Mouse (Mus musculus): ENCODE measurements around the gene Tle4.

Tle4 gene

DNA sequence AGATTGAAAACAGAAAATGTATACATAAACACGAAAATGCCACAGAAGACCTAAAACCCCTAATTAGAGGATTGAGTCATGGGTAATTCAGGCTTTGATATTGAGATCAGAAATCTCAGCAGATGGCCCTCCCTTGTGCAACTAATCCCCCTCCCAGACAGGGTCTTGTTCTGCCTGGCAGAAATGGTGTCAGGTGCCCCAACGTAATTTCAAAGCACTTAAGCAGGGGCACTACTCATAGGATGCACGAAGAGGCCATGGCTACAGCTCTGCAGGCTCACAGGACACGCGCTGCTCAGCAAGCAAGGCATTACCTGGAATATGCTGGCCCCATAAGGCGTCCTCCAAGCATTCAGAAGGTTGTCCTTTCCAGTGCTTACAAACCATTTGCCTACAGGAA lies 146.5 kb downstream of the Tle4 start:
- no peak for DNase-seq

DNA sequence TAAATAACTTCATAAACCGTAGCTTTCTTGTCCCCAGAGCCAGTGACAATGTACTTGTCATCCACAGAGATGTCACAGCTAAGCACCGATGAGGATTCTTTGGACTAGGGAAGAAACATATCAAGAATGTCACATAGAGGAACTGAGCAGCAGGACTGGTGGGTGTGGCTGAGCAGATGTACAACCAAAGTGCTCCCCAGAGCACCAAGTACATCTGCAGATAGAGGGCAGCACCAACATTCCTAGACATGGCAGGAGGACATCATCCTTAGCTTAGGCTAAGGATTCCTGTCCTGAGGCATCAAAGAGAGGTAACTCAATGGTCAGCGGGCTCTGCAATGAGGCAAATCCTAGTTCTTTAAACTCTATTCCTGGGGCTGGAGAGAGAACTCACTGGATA lies 148.1 kb downstream of the Tle4 start:
- peak; percentile 19 for DNase-seq

DNA sequence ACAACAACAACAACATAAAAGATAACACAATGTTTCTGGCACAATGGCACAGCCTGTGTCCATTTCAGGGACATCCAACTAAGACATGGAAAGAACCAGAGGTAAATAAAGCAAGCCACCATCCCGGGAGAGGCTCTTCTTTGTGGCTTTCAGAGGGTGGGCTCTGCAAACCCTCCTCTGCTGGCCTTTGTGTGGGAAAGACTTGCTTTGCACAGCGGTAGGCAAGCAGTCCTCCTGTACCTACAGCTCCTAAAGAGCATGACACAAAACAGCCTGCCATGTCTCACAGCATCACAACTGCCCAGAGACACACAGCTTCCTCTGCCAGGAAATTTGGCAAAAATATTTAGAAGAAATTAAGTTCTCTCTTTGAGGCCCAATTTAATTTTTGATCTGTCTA lies 149.3 kb downstream of the Tle4 start:
- no peak for DNase-seq

DNA sequence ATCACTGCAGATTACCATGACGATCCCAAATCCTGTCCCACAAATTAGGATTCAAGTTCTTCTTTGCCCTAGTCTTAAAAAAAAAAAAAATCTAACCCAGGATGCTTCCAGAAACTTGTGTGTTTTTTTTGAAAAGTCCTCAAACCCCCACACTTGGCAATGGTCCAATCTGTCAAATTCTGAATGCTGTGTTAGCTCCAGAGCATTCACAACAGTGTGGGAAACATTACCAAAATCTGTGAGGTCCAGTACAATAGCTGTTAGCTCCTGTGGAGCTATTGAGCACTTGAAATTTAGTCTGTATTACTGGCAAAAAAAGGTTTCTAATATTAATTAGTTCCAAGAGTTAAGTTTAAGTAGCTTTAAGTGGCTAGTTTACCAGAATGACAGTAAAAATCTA lies 150.4 kb downstream of the Tle4 start:
- no peak for DNase-seq

DNA sequence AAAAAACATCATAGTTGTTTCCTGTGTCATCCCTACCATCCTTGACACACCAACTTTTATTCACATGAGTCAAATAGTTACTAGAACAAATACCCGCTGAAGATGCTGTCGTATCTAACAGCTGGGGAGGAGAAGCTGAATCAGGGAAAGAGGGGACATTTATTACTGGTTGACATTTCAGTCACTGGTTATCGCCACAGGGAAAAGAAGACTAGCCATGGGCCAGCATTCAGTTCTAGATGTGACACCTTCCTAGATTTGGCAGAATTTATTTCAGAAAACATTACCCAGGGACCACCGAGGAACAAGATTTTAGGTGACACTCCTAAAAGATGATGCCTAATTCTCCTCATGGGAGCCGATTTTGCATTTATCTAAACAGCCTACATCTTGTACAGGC lies 156.0 kb downstream of the Tle4 start:
- no peak for DNase-seq

DNA sequence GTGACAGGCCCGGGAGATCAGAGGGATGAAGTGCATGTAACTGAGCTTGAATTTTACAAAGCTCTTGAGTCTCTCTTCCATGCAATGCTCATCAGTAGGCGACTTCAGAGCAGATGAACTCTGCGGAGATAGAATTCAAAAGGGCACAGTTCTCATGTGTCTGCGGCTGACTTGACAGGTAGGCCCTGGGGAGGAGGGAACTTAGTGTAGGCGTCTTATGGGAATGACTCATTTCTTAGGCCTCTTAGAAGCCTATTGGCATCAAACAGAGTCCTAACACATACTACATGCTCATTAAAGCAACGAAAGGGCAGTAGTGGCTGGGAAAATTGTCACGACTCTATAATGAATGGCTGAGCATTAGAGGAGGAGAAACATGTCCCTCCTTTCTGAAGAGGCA lies 160.6 kb downstream of the Tle4 start:
- no peak for DNase-seq

DNA sequence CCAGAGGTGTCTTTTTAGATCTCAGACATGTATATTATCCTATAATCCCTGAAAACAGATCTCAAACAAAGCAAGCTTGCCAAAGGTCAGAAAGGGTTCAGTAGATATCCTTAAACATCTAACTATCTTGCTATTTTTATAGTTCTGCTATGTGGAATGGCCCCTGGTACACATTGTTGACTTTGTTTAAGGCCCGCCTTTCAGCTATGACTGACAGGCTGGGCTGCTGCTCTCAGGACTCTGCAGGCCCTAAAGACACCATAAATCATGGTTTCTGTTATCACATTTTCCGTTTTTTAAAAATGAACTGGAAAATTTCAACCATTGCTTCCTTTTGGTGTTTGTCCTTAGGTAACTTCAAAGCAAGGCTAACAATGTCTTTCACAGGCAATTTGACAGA lies 161.3 kb downstream of the Tle4 start:
- no peak for DNase-seq

DNA sequence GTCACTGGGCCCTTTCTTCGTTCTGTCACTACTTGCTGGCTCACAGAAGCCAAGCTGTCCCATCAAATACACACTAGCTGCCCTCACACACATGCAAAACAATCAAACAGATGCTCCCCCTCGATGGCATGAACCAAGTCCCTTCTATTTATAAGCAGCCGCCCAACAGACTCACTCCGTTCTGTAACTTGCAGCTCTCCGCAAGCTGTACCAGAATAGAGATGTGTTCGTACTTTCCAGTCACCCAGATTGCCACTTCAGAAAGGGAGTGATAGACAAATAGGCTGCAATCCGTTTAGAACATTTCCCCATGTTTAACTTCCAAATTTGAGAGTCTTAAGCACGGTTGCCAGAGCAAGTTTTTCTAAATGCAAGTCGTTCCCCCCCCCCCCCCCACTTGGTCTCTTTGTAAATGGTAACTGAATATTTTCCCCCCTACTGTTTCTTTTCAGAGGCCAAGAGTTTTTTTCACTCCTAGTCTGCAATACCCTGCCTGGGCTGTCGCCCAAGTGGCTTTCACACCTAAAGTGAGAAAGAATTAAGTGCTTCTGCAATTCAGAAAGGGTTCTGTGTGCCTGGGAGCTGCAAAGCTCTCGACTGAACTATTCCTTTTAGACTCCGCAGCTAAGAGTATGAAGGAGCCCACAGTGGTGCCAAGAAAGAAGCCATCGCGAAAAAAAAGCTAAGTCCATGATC lies 162.0 kb downstream of the Tle4 start:
- no peak for DNase-seq

DNA sequence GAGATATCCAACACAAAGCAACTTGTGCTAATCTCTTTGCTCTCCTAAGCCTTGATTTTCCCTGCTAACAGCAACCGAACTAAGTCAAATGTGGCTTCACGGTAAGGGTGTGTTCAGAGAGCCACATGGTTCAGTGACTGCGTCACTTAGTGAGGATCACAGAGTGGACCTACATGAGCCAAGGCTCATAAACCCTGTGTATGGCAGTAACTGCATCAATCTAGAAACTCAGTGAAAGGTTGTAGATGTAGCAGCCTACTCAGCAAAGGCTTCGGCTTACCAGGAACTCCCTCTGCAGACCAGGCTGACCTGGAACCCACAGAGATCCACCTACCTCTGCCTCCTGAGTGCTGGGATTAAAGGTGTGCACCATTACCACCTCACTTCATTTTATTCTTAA lies 164.0 kb downstream of the Tle4 start:
- no peak for DNase-seq

DNA sequence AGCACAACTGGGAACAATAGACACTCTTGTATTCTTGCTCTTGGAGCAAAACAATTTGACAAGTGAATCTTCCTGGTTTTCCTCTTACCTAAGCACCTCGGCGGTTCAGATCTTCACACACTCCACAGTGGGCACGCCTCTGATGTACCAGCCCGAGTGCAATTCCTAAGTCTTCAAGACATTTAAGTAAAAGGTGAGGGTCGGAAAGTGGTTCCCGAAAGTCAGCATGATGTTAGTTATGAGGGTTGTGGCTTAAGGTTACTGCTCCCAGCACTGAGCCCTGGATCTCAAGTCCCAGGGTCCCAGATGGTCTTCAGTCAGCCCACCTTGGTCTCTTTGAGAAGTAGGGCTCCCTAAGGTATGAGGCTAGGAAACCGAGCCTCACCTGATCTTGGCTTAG lies 165.4 kb downstream of the Tle4 start:
- DNase-seq: no peak

DNA sequence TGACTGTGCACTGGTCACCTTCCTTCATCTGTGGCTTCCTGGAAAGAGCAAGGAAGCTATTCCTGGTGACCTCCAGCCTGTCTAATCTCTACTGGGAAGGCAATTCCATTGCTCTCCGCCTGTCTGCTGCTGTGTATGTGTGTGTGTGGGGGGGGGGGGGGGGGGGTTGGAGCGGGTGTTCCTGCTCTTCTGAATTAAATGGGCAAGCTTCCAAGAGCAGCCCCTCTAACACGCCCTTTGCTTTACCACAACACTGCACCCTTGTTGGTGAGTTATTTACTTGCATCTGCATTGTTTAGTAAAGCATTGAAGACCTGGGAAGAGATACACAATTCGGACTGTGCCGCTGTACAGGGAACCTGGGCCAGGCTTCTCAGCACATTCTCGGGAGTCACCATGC lies 170.9 kb downstream of the Tle4 start:
- DNase-seq: no peak

DNA sequence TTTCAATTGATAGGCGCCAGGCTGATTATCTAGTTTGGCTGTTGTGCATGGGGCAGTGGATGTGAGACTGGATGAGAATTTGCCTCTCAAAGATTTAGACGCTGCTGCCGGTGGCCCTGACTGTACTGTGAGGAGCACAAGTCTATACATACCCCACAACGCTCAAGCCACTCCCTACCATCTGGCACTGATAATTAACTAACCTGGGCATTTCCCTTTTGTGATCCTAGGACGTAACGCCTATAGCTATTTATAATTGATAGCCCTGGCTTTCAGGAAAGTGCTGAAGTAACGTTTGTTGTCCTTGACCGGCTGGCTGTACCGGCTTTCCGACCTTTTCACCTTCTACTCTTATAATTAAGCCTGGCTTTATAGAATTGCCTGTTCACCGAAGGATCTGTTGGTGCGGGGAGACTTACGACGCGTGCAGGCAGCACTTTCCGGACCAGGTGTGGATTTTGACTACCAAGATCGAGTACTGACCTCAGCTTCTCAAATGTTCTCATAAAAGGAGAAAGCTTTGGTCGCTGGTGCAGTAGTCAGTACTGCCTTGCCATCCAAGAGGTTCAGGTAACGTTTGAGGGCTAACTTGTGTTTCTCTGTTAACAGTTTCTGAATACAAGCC lies 171.5 kb downstream of the Tle4 start:
- no peak for DNase-seq

DNA sequence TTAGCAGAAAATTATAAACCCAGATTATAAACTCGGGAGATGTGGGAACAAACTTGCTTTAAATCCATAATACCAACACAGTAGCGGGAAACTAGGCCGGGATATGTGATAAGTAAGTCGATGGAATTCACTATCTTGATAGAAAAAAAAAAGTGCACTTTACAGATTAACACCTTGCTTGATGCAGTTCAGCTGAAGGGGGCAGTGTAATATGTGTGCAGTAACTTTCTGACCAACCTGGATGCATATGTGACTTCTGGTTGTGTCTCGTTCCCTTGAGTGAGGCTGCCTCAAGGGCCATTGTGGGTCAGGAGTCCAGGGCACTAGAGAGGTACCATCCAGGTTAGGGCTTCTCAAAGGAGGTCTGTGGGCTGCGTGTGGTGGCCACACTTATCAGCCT lies 172.7 kb downstream of the Tle4 start:
- DNase-seq: no peak

DNA sequence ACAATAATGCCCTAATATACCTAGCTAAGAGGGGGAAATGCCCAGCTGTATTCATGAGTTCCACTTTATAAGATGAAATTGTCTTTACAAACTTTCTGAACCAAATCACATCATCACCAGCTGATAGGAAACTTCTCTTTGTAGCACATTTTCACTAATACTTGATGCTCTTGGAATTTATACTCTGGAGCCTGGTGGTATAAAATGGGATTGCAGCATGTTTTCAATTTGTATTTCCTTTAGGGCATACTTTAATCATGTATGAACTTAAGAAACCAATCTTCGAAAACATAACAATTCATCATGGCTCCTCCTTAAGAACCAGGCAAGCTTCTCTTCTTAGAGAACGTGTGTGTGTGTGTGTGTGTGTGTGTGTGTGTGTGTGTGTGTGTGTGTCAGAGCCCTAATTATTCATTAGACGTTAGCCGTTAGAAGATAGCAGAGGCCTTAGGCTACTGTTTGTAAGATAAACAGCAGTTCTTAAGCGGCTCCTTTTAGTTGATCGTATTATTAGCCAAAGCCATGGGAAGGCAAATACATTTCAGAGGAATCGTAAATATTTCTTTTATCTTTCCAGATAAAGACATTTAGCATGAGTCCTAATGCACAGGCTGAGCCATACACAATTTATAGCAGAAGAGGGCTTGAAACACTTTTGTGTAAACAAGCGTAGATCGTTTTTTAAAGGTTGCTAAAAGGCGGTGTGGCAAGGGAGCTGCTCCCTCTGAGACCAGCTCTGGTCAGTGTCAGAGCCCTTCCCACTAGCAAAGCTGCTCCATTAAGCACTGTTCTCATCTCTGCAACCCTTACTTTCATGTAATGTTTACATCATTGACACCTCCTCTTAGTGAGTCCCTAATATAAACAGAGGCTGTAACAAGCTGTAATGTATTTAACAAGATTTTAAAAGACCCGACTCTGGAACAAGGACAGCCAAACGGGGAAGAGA lies 173.6 kb downstream of the Tle4 start:
- DNase-seq: no peak

DNA sequence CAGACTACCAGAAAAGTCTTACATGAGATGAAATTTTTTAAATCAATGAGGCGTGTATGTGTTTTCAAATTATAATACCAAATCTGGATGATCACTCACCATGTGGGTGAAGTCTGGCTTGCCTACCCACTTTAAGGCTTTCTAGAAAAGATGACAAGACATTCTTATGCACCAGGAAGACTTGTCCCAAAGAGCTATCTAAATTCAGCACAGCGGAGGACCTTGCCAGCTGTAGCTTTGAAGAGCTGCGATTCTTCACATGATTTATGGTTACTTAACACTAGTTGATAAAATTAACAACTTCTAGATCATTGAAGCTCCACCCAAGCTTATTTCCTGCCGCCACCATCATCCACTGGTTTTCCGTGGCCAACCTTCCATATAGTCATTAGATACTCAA lies 176.2 kb downstream of the Tle4 start:
- DNase-seq: no peak

DNA sequence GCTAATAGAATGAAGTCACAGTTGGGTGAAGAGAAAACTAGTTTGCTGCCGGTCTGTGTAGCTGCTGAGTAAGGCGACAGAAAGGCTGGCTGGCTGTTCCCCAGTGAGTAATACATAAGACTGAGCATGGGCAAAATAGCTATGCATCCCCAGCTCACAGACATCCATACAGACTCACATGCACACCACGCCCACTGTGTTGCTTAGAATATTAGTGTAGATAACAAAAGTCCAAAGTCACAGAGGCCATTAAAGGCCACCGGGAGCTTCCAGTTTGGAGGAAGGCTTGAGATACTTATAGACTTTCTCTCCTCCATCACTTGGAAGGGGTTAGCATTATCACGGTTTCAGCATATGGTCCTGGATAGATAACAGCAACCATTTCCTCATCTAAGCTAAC lies 178.0 kb downstream of the Tle4 start:
- DNase-seq: no peak

DNA sequence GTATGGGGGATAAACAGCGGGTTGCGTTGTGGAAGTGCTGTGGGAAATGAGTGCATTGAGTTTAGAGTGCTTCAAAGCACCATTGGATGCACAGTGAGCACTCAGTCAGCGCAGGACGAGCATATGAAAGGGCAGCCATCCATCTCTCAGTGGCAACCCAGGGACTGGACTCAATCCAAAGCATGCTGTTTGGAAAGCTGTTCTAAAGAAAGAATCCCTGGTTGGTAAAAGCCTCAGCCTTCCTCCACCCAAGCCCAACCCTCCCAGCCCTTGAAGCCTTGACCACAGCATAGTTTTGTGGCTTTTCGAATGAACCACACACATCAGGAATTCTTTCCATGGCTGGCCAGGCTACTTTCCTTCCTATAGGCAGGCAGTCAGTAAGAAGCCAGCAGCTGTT lies 181.0 kb downstream of the Tle4 start:
- no peak for DNase-seq

DNA sequence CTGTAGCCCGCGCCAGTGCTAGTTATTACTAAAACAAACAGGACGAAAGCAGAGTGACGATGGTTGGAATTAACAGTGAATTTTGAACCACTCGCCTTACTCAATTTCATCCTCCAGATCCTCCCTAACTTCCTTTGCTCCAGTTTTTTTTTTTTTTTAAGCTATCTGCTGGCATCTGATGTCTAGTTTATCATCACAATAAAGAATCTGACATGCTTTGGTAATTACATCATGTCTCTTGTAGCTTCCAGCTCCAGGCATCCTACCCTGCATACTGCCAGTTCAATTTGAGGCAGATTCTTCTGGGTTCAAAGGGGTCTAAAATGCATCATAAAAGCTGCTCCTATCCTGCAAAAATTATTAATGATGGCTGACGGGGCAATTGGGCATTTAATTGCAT lies 181.9 kb downstream of the Tle4 start:
- DNase-seq: no peak

DNA sequence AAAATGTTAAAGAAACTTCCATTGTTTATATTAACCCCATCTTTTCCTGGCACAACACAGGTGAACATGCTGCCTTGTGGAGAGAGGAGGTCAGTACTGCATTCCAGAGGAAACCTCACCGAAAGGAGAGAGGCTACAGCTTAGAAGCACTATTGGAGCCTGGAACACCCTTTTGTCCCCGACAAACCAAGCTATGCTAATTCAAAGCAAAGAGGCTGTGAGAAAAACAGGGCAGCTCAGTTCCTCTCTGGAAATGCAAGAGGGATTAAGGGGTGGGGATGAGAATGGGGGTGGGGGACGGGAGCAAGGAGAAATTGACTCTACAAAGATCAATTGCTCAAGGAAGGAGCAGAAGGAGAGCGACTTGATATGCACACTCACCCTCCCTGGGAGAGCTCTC lies 182.9 kb downstream of the Tle4 start:
- no peak for DNase-seq

DNA sequence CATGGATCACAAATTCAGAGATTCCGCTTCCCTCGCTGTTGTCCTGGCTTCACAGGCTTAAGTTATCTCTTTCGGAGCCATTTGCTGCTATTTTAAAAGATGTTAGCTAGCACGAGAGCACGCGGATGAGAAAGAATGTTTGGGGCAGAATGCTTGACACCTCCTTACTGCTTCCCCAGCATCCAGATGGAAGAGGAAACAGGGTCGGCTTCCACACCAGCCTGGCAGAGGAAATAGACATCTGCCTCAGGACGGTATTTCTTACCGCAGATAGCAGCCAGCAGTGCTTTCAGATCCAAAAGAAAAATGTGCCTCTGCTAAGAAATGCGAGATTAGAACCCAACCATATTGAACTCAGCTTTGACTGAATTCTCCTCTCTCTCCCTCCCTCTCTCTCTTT lies 191.2 kb downstream of the Tle4 start:
- DNase-seq: no peak

Measured in kidney, postnatal 14 days (tissue).